Mouse (Mus musculus) cortical plate, adult 2 months (tissue): ENCODE measurements at regions not wholly inside any gene's neighbourhood (a gene's known extent, or its start where the extent isn't known, plus 50 kb on each side); places are given as distances from the start of the nearest gene placed in this dataset.

ENCODE experiments used
- CTCF ChIP-seq: fragments of 200-500 bp; IDR thresholded peaks from 2 replicates; pipeline ENCODE4 v1.5.1; 2011; ENCODE audit warnings: mild to moderate bottlenecking, control low read depth, low read length; ENCODE audit not compliant: insufficient read depth; ENCODE audit errors: extremely low read depth
- POLR2A ChIP-seq: fragments of 200-500 bp; IDR thresholded peaks from 2 replicates; pipeline ENCODE4 v1.6.1; 2011; ENCODE audit warnings: mild to moderate bottlenecking, low read length, control low read depth; ENCODE audit not compliant: insufficient read depth; ENCODE audit errors: extremely low read depth

- no peak for TF ChIP-seq CTCF
- TF ChIP-seq POLR2A = no peak
Measured at GRCm38 (mm10) chr12:25650237-25650636, 553.3 kb upstream of the Id2 start.
